Mouse (Mus musculus): ENCODE data around the gene Glrx2. TPM values are rescaled to one million over a fixed set of nuclear protein-coding genes. Genes with fewer than 3 reads are reported as not detected.

The Glrx2 gene
- polyA plus RNA-seq, 1 experiment from 2014 or later, result 136 TPM

DNA sequence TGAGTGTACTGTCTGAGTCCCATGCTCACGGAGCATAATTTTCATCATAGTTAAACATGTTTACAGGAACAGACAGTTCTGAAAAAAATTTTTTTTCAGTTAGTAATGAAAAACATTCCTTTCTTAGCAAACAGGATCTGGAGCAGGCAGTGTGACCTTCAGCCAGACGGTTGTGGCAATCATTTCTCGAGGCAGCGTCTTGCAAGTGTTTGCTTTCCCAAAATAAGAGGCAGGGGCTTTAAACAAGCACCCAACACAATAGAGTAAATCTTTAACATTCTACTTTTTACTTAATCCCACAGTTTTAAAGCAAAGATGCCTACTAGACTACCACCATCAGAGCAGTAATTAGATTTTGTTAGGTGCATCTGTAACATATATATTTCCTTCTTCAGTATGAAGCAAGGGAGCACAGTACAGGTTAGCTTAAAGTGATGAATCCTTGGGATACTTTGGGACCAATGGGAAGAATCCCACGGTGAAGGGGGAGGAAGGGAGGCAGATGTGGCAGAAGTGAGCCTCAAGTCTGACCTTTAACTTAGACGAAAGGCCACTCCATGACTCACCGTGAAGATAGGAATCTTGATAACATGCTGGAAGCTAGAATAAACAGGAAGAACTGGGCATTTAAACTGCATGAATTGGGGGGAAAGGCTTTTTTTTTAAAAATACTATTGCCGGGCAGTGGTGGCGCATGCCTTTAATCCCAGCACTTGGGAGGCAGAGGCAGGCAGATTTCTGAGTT lies 11.7 kb downstream of the Glrx2 start:
- WGBS, result 84% methylated on average over 9 of the region's 9 CpGs

DNA sequence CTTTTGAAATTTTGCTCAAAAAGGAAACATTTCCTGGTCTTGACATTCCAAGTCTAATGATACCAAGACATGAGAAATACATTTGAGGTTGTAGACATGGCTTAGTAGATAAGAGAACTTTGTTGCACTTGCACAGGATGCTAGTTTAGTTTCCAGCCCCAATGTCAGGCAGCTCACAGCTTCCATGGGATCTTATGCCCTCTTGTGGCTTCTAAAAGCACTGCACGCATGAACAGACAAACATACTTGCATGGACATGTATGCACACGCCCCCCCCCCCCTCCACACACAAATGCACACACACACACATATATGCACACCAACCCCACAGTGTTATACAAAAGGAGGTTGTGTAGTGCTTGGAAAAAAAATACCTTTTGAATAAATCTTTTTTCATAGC lies 14.8 kb downstream of the Glrx2 start:
- WGBS, result 91% methylated on average over 2 of the region's 2 CpGs
- Histone ChIP-seq H3K9me3 (no peaks in the 10 kb centered on the region), H3K4me2 (replicated peaks) (no peak overlapping the region), H3K4me3 (no peak overlapping the region), H3K4me1 (no peaks in the 10 kb centered on the region), H3K9ac (no peak overlapping the region), H3K36me3 (no peaks in the 10 kb centered on the region), H3K27ac (no peak overlapping the region), H3K27me3 (replicated peaks) (no peaks in the 10 kb centered on the region)
- no peak for ATAC-seq (ENCODE audit: low FRiP score, low read depth)

More for the DNA sequence above, 11.7 kb downstream of the Glrx2 start:
- ATAC-seq (ENCODE audit: low FRiP score, low read depth), result no peak
- Histone ChIP-seq H3K27me3 (replicated peaks) (no peaks in the 10 kb centered on the region), H3K27ac (no peak overlapping the region), H3K36me3 (no peaks in the 10 kb centered on the region), H3K9ac (no peak overlapping the region), H3K4me3 (no peak overlapping the region), H3K4me2 (replicated peaks) (no peak overlapping the region), H3K9me3 (no peaks in the 10 kb centered on the region), H3K4me1 (no peaks in the 10 kb centered on the region)

DNA sequence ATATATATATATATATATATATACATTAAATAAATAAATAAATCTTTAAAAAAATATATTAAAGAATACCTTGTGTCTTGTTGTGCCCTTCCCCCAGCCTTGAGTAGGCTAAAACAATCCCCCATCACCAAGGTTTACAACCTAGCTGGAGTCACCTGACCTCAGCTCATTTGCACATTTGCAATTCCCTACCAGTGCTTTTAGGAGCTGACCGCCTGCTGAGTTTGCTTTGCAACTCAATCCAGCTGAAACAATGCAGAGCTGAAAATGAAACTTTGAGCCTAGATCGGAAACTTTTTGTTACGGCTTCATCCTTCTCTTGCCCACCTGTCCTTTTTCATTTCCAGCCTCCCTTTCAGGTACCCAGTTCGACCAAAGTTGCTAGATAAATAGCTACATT lies 15.6 kb downstream of the Glrx2 start:
- WGBS, result 33% methylated on average over 4 of the region's 4 CpGs
- Histone ChIP-seq H3K27me3 (replicated peaks) (no peaks in the 10 kb centered on the region), H3K4me2 (replicated peaks) (no peak overlapping the region), H3K27ac (no peak overlapping the region), H3K36me3 (no peaks in the 10 kb centered on the region), H3K9ac (no peak overlapping the region), H3K4me3 (no peak overlapping the region), H3K9me3 (no peaks in the 10 kb centered on the region), H3K4me1 (no peaks in the 10 kb centered on the region)
- ATAC-seq (ENCODE audit: low FRiP score, low read depth), result no peak

DNA sequence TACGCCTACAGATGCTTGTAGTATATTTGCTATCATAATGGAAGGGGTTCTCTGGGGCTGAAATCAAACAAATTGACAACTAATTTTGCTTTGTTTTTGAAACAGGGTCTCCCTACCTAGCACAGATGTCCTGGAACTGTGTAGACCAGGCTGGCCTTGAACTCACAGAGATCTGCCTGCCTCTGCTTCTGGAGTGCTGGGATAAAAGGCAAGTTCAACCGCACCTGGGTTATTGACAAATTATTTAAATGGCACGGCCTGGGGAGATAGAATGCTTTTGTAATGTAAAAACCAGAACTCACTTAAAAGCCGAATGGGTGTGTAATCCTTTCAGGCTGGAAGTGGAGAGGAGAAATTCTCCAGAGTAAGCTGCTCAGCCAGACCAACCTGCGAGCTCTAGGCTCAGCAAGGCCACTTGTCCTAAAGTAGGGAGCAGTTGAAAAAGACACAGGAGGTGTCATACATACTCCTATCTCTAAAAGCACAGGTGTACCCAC lies 17.8 kb downstream of the Glrx2 start:
- H3K36me3 ChIP-seq, result no peaks in the 10 kb centered on the region
- H3K4me1 ChIP-seq, result no peaks in the 10 kb centered on the region
- no peak for ATAC-seq (ENCODE audit: low FRiP score, low read depth)
- WGBS, result 72% methylated on average over 5 of the region's 5 CpGs
- H3K27me3 ChIP-seq (replicated peaks), result no peaks in the 10 kb centered on the region
- H3K9ac ChIP-seq, result no peak overlapping the region
- no peak overlapping the region for H3K4me2 ChIP-seq (replicated peaks)
- no peak overlapping the region for H3K27ac ChIP-seq
- no peak overlapping the region for H3K4me3 ChIP-seq
- H3K9me3 ChIP-seq, result no peaks in the 10 kb centered on the region

DNA sequence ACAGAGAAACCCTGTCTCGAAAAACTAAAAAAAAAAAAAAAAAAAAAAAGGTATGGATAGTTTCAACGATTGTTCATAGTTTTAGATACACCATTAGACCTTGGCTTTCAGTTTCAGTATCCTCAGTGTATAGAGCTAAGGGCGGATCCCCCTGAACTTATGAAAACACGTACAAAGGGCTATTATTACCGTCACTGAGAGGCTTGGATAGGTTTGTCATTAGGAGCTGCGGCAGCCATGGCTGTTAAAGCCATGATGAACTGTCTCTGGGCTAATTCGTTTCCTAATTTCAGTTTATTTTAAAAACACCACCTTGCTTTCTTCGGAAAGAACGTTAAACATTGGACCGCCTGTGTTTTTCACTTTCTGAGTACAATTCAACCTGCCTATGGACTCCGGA lies 22.7 kb downstream of the Glrx2 start:
- H3K4me3 ChIP-seq, result peak overlapping the region; percentile 74
- peak; percentile 38; the same call in 1 of the 2 replicates for ATAC-seq (ENCODE audit: low FRiP score, low read depth)
- WGBS, result 27% methylated on average over 11 of the region's 11 CpGs

DNA sequence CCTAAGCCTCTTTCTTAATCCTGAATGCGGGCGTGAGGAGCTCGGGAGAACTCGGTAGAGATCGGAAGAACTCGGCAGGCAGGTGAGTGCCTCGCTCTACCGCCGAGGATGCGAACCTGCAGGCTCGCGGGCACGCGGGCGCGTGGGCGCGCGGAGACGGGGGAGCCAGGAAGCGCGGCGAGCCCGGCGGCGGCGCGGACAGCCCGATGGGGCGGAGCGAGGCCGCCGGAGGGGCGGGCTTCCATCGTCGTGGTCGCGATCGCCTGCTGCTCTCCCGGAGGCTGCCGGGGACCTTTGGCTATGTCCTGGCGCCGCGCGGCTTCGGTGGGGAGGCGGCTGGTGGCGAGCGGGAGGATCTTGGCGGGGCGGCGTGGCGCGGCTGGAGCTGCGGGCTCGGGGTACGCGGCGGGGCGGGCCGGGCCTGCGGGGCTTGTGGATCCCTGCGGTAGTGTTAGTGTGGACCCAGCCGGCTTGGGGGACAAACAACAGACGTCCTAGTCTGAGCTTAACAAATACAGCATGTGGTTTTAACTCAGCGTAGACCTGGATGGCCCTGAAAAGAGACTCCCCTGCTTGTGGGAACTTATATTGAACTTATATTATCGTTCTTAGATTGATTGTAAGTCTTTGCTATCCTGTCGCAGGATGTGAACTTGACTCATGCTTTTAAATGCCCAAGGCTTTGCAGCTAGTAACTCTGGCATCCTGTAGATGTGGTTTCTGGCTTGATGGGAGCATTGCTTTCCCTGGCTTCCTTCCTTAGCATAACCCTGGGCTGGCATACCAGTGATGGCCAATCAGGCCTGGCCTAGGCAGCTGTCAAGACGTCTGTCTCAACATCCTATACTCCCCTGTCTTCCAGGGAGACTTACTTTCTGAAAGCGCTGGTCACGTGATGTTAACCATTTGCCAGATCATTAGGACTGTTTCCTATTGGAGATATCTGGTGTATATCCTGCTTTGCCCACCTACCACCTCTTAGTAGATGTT lies 23.5 kb downstream of the Glrx2 start:
- Histone ChIP-seq H3K27me3 (replicated peaks) (no peaks in the 10 kb centered on the region), H3K4me2 (replicated peaks) (peak overlapping the region; percentile 75), H3K9me3 (no peaks in the 10 kb centered on the region), H3K9ac (peak overlapping the region; percentile 83), H3K36me3 (peaks cover 18% of the 10 kb centered on the region), H3K4me1 (no peaks in the 10 kb centered on the region), H3K4me3 (peak overlapping the region; percentile 74), H3K27ac (peak overlapping the region; percentile 70)
- ATAC-seq (ENCODE audit: low FRiP score, low read depth), result peak; percentile 88
- WGBS, result 2% methylated on average over 62 of the region's 71 CpGs

More for the DNA sequence above, 22.7 kb downstream of the Glrx2 start:
- no peaks in the 10 kb centered on the region for H3K9me3 ChIP-seq
- no peak overlapping the region for H3K27ac ChIP-seq
- peak overlapping the region; percentile 83 for H3K9ac ChIP-seq
- peak overlapping the region; percentile 75 for H3K4me2 ChIP-seq (replicated peaks)
- no peaks in the 10 kb centered on the region for H3K27me3 ChIP-seq (replicated peaks)
- H3K36me3 ChIP-seq, result peaks cover 11% of the 10 kb centered on the region
- no peaks in the 10 kb centered on the region for H3K4me1 ChIP-seq

DNA sequence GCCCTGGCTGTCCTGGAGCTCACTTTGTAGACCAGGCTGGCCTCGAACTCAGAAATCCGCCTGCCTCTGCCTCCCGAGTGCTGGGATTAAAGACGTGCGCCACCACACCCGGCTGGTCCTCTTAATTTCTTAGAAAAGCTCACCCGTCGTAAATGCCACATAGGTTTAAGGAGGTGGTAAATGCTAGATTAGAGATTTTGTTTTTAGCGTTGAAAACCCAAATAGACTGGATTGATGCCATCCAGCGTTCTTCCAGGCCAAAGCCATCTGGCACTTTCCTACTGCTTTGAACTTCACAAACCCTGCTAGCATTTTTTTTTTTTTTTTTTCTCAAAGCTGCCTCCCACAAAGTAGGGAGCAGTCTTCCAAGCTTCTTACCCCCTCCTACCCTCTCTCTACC lies 24.4 kb downstream of the Glrx2 start:
- 90% methylated on average over 10 of the region's 10 CpGs for WGBS
- ATAC-seq (ENCODE audit: low FRiP score, low read depth), result no peak
- H3K4me2 ChIP-seq (replicated peaks), result peak overlapping the region; percentile 75; the same call in 1 of the 2 replicates

DNA sequence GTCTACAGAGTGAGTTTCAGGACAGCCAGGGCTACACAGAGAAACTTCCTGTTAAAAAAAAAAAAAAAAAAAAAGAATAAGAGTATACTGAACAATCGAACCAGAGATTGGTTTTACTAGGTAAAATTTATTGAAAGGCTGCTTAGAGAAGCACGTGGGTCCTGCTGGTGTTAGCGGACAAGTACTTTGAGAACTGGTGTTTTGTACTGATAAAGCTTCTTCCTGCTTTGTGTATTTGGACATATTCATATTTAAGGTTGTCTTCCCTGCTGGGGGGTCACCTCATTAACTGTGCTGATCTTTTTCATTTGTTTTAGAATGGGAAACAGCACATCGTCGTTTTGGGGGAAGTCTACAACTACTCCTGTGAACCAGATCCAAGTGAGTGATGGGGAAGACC lies 25.2 kb downstream of the Glrx2 start:
- Histone ChIP-seq H3K4me2 (replicated peaks) (no peak overlapping the region), H3K9ac (no peak overlapping the region), H3K27ac (no peak overlapping the region), H3K4me1 (no peaks in the 10 kb centered on the region), H3K27me3 (replicated peaks) (no peaks in the 10 kb centered on the region), H3K36me3 (peaks cover 30% of the 10 kb centered on the region), H3K4me3 (no peak overlapping the region), H3K9me3 (no peaks in the 10 kb centered on the region)
- 90% methylated on average over 5 of the region's 5 CpGs for WGBS
- ATAC-seq (ENCODE audit: low FRiP score, low read depth), result no peak

More for the DNA sequence above, 24.4 kb downstream of the Glrx2 start:
- Histone ChIP-seq H3K4me3 (no peak overlapping the region), H3K36me3 (peaks cover 23% of the 10 kb centered on the region), H3K27me3 (replicated peaks) (no peaks in the 10 kb centered on the region), H3K4me1 (no peaks in the 10 kb centered on the region), H3K9me3 (no peaks in the 10 kb centered on the region), H3K9ac (no peak overlapping the region), H3K27ac (no peak overlapping the region)

DNA sequence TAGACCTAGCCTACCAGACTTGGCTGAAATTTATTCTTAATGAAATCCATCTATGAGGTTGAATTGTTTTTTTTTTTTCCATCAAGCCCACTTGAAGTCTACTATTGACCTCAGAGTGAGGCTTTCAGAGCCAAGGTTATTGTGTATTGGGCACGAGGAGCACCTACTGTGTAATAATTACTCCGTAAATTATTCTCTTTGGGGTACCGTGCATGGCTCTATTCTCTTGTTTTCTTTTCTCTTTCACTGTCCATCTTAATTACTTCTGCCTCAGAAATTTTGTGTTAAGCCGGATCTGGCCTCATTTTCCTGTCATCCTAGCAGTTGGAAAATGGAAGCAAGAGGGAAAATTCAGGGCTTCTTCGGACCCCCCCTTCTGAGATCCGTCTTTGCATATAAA lies 26.0 kb downstream of the Glrx2 start:
- H3K4me2 ChIP-seq (replicated peaks), result no peak overlapping the region
- no peaks in the 10 kb centered on the region for H3K27me3 ChIP-seq (replicated peaks)
- H3K4me3 ChIP-seq, result no peak overlapping the region
- H3K4me1 ChIP-seq, result no peaks in the 10 kb centered on the region
- no peaks in the 10 kb centered on the region for H3K9me3 ChIP-seq
- peaks cover 36% of the 10 kb centered on the region for H3K36me3 ChIP-seq
- H3K9ac ChIP-seq, result no peak overlapping the region
- no peak for ATAC-seq (ENCODE audit: low FRiP score, low read depth)
- no peak overlapping the region for H3K27ac ChIP-seq
- WGBS, result 55% methylated on average over 6 of the region's 6 CpGs

DNA sequence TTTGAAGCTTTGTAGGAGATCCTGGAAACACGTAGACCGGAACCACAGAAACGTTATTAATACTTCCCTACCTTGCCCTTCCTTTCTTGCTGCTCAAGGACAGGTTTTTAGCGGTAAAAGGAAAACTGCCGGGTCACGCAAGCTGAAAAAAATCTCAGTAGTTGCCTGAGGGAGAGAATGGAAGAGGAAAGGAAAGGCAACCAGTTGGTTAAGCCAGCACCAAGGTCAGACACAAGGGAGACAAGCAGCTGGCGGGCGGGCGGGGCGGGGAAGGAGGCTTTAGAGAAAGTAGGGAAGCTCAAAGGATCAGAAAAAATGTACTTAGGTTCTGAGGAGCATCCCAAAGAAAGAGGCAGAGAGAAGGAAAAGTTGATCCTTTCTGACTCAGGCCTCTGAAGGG lies 29.7 kb downstream of the Glrx2 start:
- H3K4me3 ChIP-seq, result no peak overlapping the region
- no peak overlapping the region for H3K9ac ChIP-seq
- WGBS, result 90% methylated on average over 10 of the region's 10 CpGs
- no peak overlapping the region for H3K27ac ChIP-seq
- H3K36me3 ChIP-seq, result peaks cover 44% of the 10 kb centered on the region
- H3K9me3 ChIP-seq, result no peaks in the 10 kb centered on the region
- H3K4me1 ChIP-seq, result no peaks in the 10 kb centered on the region
- no peaks in the 10 kb centered on the region for H3K27me3 ChIP-seq (replicated peaks)
- no peak for ATAC-seq (ENCODE audit: low FRiP score, low read depth)
- H3K4me2 ChIP-seq (replicated peaks), result no peak overlapping the region

DNA sequence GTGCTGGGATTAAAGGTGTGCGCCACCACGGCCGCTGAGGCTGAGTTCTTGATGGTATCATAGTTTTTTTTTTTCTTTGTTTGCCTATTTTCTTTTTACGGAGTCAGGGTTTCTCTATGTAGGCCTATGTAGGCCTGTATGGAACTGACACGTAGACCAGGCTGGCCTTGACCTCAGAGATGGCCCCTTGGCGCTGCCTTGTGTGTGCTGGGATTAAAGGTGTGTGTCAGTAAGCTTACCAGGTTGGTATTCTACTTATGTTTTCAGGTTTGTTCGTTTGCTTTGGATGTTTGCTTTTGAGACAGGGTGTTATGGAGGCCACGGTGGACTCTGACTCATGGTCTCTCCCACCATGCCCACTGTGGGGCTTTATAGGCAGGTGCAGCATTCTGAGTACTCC lies 46.0 kb downstream of the Glrx2 start:
- H3K4me2 ChIP-seq (replicated peaks), result no peak overlapping the region
- H3K27ac ChIP-seq, result no peak overlapping the region
- no peak overlapping the region for H3K9ac ChIP-seq
- peaks cover 56% of the 10 kb centered on the region for H3K36me3 ChIP-seq
- H3K4me1 ChIP-seq, result no peaks in the 10 kb centered on the region
- no peaks in the 10 kb centered on the region for H3K27me3 ChIP-seq (replicated peaks)
- WGBS, result 97% methylated on average over 8 of the region's 8 CpGs
- ATAC-seq (ENCODE audit: low FRiP score, low read depth), result no peak
- no peaks in the 10 kb centered on the region for H3K9me3 ChIP-seq
- H3K4me3 ChIP-seq, result no peak overlapping the region

DNA sequence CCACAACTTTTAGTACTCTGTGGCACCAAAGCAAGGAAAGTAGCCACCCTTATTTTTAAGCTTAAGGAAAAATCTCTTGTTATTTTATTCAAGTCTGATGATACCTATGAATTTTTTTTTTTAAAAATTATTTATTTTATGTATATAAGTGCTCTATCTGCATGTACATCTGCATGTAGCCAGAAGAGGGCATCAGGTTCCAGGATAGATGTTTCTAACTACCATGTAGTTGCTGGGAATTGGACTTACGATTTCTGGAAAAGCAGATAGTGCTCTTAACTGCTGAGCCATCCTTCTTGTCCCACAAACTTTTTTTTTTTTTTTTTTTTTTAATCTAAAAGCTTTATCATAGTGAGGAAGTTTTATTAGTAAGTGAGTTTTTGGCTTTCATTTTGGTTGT lies 48.3 kb downstream of the Glrx2 start:
- Histone ChIP-seq H3K4me1 (no peaks in the 10 kb centered on the region), H3K4me3 (no peak overlapping the region), H3K36me3 (peaks cover 38% of the 10 kb centered on the region), H3K27me3 (replicated peaks) (no peaks in the 10 kb centered on the region), H3K27ac (no peak overlapping the region), H3K9me3 (no peaks in the 10 kb centered on the region), H3K9ac (no peak overlapping the region), H3K4me2 (replicated peaks) (no peak overlapping the region)
- ATAC-seq (ENCODE audit: low FRiP score, low read depth), result no peak
- WGBS, result 72% methylated on average over 1 of the region's 1 CpGs

Data from neural tube, embryonic 12.5 days (tissue).